Mouse (Mus musculus) heart, postnatal 25 days (tissue): Measurements from ENCODE around the gene Gm42417. TPM values are rescaled to one million over a fixed set of nuclear protein-coding genes. Genes with fewer than 3 reads are reported as not detected.

Experiments
- DNase-seq: peaks from one replicate; pipeline ENCODE4 v3.0.0; 2022; ENCODE audit warnings: low spot score
- intact Hi-C: fragments of 180-260 bp; cut with DNase I; formaldehyde crosslinking; loops from one replicate; pipeline ENCODE4 v1.15.1; 2025
- total RNA-seq, 2 experiments: library from RNA; stranded (reverse); gene quantifications; 2 replicates each; pipeline ENCODE4 v1.2.3; 2021

The Gm42417 gene
- total RNA-seq, 2 experiments from 2014 or later = 112 to 186 TPM

- no peak for DNase-seq
- intact Hi-C loops = no loop called here
Observed at GRCm38 (mm10) chr1:36529875-36530274, 9.4 kb downstream of the Gm42417 start.

GRCm38 (mm10) chr1:36529274-36529673 lies 10.0 kb downstream of the Gm42417 start:
- intact Hi-C loops = no loop called here
- no peak for DNase-seq

GRCm38 (mm10) chr1:36528351-36528750 lies 10.9 kb downstream of the Gm42417 start:
- intact Hi-C loops = no loop called here

GRCm38 (mm10) chr1:36526903-36527302 lies 12.3 kb downstream of the Gm42417 start:
- intact Hi-C loops = no loop called here
- no peak for DNase-seq

More at GRCm38 (mm10) chr1:36528351-36528750, 10.9 kb downstream of the Gm42417 start:
- no peak for DNase-seq

- intact Hi-C loops = no loop called here
Observed at GRCm38 (mm10) chr1:36525774-36526173, 13.5 kb downstream of the Gm42417 start.

GRCm38 (mm10) chr1:36524058-36524457 lies 15.2 kb downstream of the Gm42417 start:
- DNase-seq = no peak

More at GRCm38 (mm10) chr1:36525774-36526173, 13.5 kb downstream of the Gm42417 start:
- DNase-seq = no peak

GRCm38 (mm10) chr1:36523332-36524013 lies 15.8 kb downstream of the Gm42417 start:
- intact Hi-C loops = no loop called here
- no peak for DNase-seq

More at GRCm38 (mm10) chr1:36524058-36524457, 15.2 kb downstream of the Gm42417 start:
- intact Hi-C loops = no loop called here

GRCm38 (mm10) chr1:36522210-36522609 lies 17.0 kb downstream of the Gm42417 start:
- DNase-seq = no peak
- intact Hi-C loops = no loop called here

GRCm38 (mm10) chr1:36519626-36520025 lies 19.6 kb downstream of the Gm42417 start:
- intact Hi-C loops = no loop called here
- no peak for DNase-seq

- no peak for DNase-seq
- intact Hi-C loops = no loop called here
Observed at GRCm38 (mm10) chr1:36518259-36518658, 21.0 kb downstream of the Gm42417 start.

- no peak for DNase-seq
- intact Hi-C loops = loop anchor here (2.0 kb wide), 1 partner anchor 31 kb away; no protein-coding TSS in a partner anchor
Observed at GRCm38 (mm10) chr1:36513718-36514117, 25.5 kb downstream of the Gm42417 start.

GRCm38 (mm10) chr1:36513310-36513709 lies 25.9 kb downstream of the Gm42417 start:
- intact Hi-C loops = no loop called here
- no peak for DNase-seq

- intact Hi-C loops = no loop called here
- DNase-seq = no peak
Observed at GRCm38 (mm10) chr1:36512966-36513280, 26.3 kb downstream of the Gm42417 start.

GRCm38 (mm10) chr1:36512089-36512965 lies 26.9 kb downstream of the Gm42417 start:
- intact Hi-C loops = no loop called here
- DNase-seq = no peak

- peak; percentile 98 for DNase-seq
- intact Hi-C loops = no loop called here
Observed at GRCm38 (mm10) chr1:36511289-36512021, 27.8 kb downstream of the Gm42417 start, which contains the start of gene Cnnm3. TSS of gene Cnnm3 (plus strand) at chr1:36511867.

- intact Hi-C loops = loop anchor here (5.0 kb wide), 1 partner anchor 1484 kb away; no protein-coding TSS in a partner anchor
Observed at GRCm38 (mm10) chr1:36508238-36508637, 31.0 kb downstream of the Gm42417 start.

GRCm38 (mm10) chr1:36501261-36501660 lies 38.0 kb downstream of the Gm42417 start:
- DNase-seq = no peak
- intact Hi-C loops = loop anchor here (2.0 kb wide), 1 partner anchor 176 kb away; no protein-coding TSS in a partner anchor

More at GRCm38 (mm10) chr1:36508238-36508637, 31.0 kb downstream of the Gm42417 start:
- no peak for DNase-seq

GRCm38 (mm10) chr1:36497312-36497711 lies 41.9 kb downstream of the Gm42417 start:
- DNase-seq = no peak
- intact Hi-C loops = no loop called here

GRCm38 (mm10) chr1:36496719-36497118 lies 42.5 kb downstream of the Gm42417 start:
- intact Hi-C loops = no loop called here
- no peak for DNase-seq

GRCm38 (mm10) chr1:36493299-36493698 lies 45.9 kb downstream of the Gm42417 start:
- intact Hi-C loops = loop anchor here (2.0 kb wide), 1 partner anchor 168 kb away; no protein-coding TSS in a partner anchor

More at GRCm38 (mm10) chr1:36493299-36493698, 45.9 kb downstream of the Gm42417 start:
- DNase-seq = no peak
